Mouse (Mus musculus) lung, postnatal 0 days (tissue): ENCODE results near the gene Adap2.

Experiments used
- CTCF ChIP-seq: IDR thresholded peaks from 2 replicates; pipeline ENCODE4 v1.5.1; 2016; ENCODE audit warnings: antibody characterized with exemption, mild to moderate bottlenecking
- EP300 ChIP-seq: IDR thresholded peaks from 2 replicates; pipeline ENCODE4 v1.6.1; 2016; ENCODE audit warnings: antibody characterized with exemption, mild to moderate bottlenecking, control low read depth

DNA sequence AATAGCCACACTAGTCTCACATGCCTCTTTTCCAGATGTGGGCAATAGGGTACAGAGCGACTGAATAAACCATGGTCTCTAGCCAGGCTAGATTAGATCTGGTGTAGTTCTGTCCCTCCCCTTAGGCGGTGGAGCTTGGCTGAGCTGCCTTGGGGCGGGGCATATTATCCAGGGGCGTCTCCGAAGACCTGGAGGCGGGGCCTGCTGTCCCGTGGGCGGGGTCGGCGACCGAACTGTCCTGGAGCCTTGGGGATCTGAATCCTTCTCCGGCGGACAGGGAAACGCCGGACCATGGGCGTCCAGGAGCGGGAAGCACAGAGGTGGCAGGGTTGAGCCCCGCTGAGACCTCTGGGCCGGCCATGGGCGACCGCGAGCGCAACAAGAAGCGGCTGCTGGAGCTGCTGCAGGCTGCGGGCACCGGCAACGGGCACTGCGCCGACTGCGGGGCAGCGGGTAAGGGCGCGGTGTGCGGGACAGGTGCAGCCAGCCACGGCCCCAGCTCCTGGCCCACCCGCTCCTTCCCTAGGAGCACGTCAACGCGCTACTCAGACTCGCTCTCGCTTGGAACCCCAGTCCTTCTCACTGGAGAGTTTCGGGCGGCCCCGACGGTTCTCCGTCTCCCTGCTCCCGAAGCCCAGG, at the start of gene Adap2:
- no peak for TF ChIP-seq CTCF
- no peak for TF ChIP-seq EP300
